8 mouse cellular contexts compared by ENCODE assay signal in the genomic region with DNA sequence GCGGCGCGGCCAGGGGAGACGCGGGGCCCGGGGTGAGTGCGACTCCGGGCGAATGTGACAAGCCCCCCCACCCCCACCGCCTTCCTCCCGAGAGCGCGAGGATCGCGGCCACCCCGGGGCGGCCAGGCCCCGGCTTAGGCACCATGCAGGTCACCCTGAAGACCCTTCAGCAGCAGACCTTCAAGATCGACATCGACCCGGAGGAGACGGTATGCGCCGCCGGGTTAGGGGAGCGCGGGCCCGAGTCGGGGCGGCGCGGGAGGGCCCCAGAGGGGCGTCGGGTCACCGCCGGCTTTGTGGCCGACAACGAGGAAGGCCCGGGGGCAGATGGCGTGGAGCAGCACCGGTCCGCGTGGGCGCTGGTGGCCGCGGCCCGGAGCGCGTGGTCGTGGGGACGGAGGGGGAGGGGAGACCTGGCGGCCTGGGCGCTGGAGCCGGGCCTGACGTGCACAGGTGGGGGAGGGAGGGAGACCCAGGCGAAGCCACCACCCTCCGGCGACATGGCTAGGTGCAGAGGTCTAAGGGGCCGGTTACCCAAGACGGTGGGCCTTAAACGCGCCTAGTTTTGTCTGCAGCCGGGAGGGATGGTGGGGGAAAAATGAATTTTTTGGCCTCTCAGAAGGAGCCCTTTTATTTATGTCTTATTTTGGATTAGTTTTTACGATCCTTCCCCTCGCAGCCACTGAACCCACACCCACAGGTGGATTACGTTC. TPM values are rescaled to one million over a fixed set of nuclear protein-coding genes. Genes with fewer than 3 reads are reported as not detected.
A peak's percentile ranks its signal among the peaks of the same experiment; 100 is the strongest.
DNase-seq lines count a peak whose midpoint lies in the region; ATAC-seq and TF ChIP-seq lines count a peak whose summit lies in the region.

No protein-coding gene starts in this region.

- DNase-seq in layer of hippocampus, adult 9-10 months (ENCODE audit: low spot score) = peak; percentile 30
- DNase-seq in layer of hippocampus, postnatal 25 days (ENCODE audit: extremely low spot score in 1 of 2, low spot score in 1 of 2) = no peak
- DNase-seq in brain, adult 2 months (ENCODE audit: low read depth, low spot score) = peak; percentile 45
- DNase-seq in frontal cortex, postnatal 10 days (ENCODE audit: low spot score in 2 of 2) = peak; percentile 48 to 58
- DNase-seq in liver, embryonic 14.5 days (ENCODE audit: low read depth in 3 of 3, low spot score in 3 of 3) = peak in 1 of 3 experiments; percentile 30
- peak; percentile 74 for DNase-seq in naive thymus-derived CD4-positive, alpha-beta T cell, adult 2 months (ENCODE audit: low read depth)
- peak; percentile 75 for DNase-seq in stomach, postnatal 0 days (ENCODE audit: low spot score)

- H3K9me3 ChIP-seq in intestine, embryonic 16.5 days (ENCODE audit: control insufficient read depth, low read length) = no peaks in the 10 kb centered on the region
- no peaks in the 10 kb centered on the region for H3K9me3 ChIP-seq in liver, embryonic 14.5 days (ENCODE audit: control insufficient read depth, low read length)
- H3K9me3 ChIP-seq in stomach, postnatal 0 days (ENCODE audit: control insufficient read depth, low read length) = no peaks in the 10 kb centered on the region

- no peak for TF ChIP-seq CTCF in liver, embryonic 14.5 days (IDR thresholded peaks at IDR 0.05; ENCODE audit: low read depth)
- no peak for TF ChIP-seq CTCF in stomach, postnatal 0 days (IDR thresholded peaks at IDR 0.05; ENCODE audit: low read depth)

- H3K9ac ChIP-seq in intestine, embryonic 16.5 days (ENCODE audit: low read depth, low read length) = peak overlapping the region; percentile 98
- peak overlapping the region; percentile 98 for H3K9ac ChIP-seq in liver, embryonic 14.5 days (replicated peaks)
- peak overlapping the region; percentile 96 for H3K9ac ChIP-seq in stomach, postnatal 0 days (ENCODE audit: low read length)

- H3K27ac ChIP-seq in intestine, embryonic 16.5 days (ENCODE audit: low read length) = peak overlapping the region; percentile 89
- H3K27ac ChIP-seq in liver, embryonic 14.5 days = peak overlapping the region; percentile 74
- H3K27ac ChIP-seq in stomach, postnatal 0 days (replicated peaks) = peak overlapping the region; percentile 92

- peak; percentile 57 for ATAC-seq in intestine, embryonic 16.5 days
- ATAC-seq in liver, embryonic 14.5 days (ENCODE audit: insufficient read depth) = peak; percentile 19
- ATAC-seq in stomach, postnatal 0 days (ENCODE audit: low FRiP score, low TSS enrichment) = peak; percentile 25

- no peaks in the 10 kb centered on the region for H3K36me3 ChIP-seq in intestine, embryonic 16.5 days (ENCODE audit: control insufficient read depth, insufficient read depth, low read length)
- H3K36me3 ChIP-seq in liver, embryonic 14.5 days (replicated peaks; ENCODE audit: control insufficient read depth, insufficient read depth, low read depth) = no peaks in the 10 kb centered on the region
- no peaks in the 10 kb centered on the region for H3K36me3 ChIP-seq in stomach, postnatal 0 days (ENCODE audit: control insufficient read depth, insufficient read depth, low read length)

- no peak for TF ChIP-seq EP300 in liver, embryonic 14.5 days (IDR thresholded peaks at IDR 0.05; ENCODE audit: low read depth)
- TF ChIP-seq EP300 in stomach, postnatal 0 days (optimal IDR thresholded peaks at IDR 0.05) = no peak

- H3K27me3 ChIP-seq in intestine, embryonic 16.5 days (replicated peaks; ENCODE audit: control insufficient read depth, insufficient read depth, low read length) = no peaks in the 10 kb centered on the region
- H3K27me3 ChIP-seq in liver, embryonic 14.5 days (ENCODE audit: control insufficient read depth, insufficient read depth, low read length) = no peaks in the 10 kb centered on the region
- H3K27me3 ChIP-seq in stomach, postnatal 0 days (ENCODE audit: control insufficient read depth, insufficient read depth, low read length) = no peaks in the 10 kb centered on the region

- H3K4me1 ChIP-seq in intestine, embryonic 16.5 days (ENCODE audit: control insufficient read depth, insufficient read depth, low read length) = peaks cover 20% of the 10 kb centered on the region
- peaks cover 25 to 27% of the 10 kb centered on the region in 2 experiments for H3K4me1 ChIP-seq in liver, embryonic 14.5 days (replicated peaks; ENCODE audit: control insufficient read depth in 2 of 2, insufficient read depth in 2 of 2, low read length in 1 of 2)
- H3K4me1 ChIP-seq in stomach, postnatal 0 days (replicated peaks; ENCODE audit: control insufficient read depth, insufficient read depth) = no peaks in the 10 kb centered on the region

- H3K4me3 ChIP-seq in intestine, embryonic 16.5 days (ENCODE audit: low read length) = peak overlapping the region; percentile 99
- peak overlapping the region; percentile 93 to 95 for H3K4me3 ChIP-seq in liver, embryonic 14.5 days (ENCODE audit: insufficient read depth in 1 of 2, low read depth in 2 of 2, low read length in 2 of 2)
- H3K4me3 ChIP-seq in stomach, postnatal 0 days (ENCODE audit: low read depth, low read length) = peak overlapping the region; percentile 97

- WGBS in intestine, embryonic 16.5 days = under 1% methylated on average over 63 of the region's 66 CpGs
- 0% methylated on average over 63 of the region's 66 CpGs for WGBS in liver, embryonic 14.5 days (ENCODE audit: insufficient replicate concordance)
- under 1% methylated on average over 63 of the region's 66 CpGs for WGBS in stomach, postnatal 0 days

- H3K4me2 ChIP-seq in intestine, embryonic 16.5 days (ENCODE audit: low read depth, low read length) = peak overlapping the region; percentile 75
- H3K4me2 ChIP-seq in liver, embryonic 14.5 days (ENCODE audit: low read depth) = peak overlapping the region; percentile 81
- peak overlapping the region; percentile 65 for H3K4me2 ChIP-seq in stomach, postnatal 0 days (replicated peaks; ENCODE audit: low read depth)

RNA-seq across cellular contexts. Expression of a gene that starts 0.5 kb away (rescaled TPM):
- 100 to 1,000 TPM; 169 to 176 TPM for total RNA-seq in layer of hippocampus, postnatal 25 days (2021)
- 60.0 and 63.6 TPM in 2 replicates for polyA plus RNA-seq in intestine, embryonic 16.5 days (2015; fragmentation: Nextera tagmentation; extraction: Ambion mirVana)
- 36.5 and 49.2 TPM in 2 replicates for polyA plus RNA-seq in liver, embryonic 14.5 days (2012; rRNA removed)
- polyA plus RNA-seq in liver, embryonic 14.5 days (2014; fragmentation: Nextera tagmentation; extraction: Ambion mirVana) = 36.3 and 37.3 TPM in 2 replicates
- 68.9 and 75.9 TPM in 2 replicates for polyA plus RNA-seq in stomach, postnatal 0 days (2015; fragmentation: Nextera tagmentation; extraction: Ambion mirVana)

Comparison
In these comparisons a context has a peak if more than half of its experiments do, and no peak if none do; other contexts are left out.
1. DNase-seq: peak in layer of hippocampus, adult 9-10 months (single experiment), brain, adult 2 months (single experiment), frontal cortex, postnatal 10 days (2 of 2), naive thymus-derived CD4-positive, alpha-beta T cell, adult 2 months (single experiment) and stomach, postnatal 0 days (single experiment); none in layer of hippocampus, postnatal 25 days (0 of 2).
2. Peak in every context shown above with its lines, with median percentiles within 50 percentile points of each other: ATAC-seq, H3K27ac ChIP-seq, H3K4me2 ChIP-seq, H3K4me3 ChIP-seq and H3K9ac ChIP-seq.